Mouse (Mus musculus): ENCODE measurements around the gene Gata1.
"Not testable (repeated sequence)": the region's sequence is repeated elsewhere in the genome, so short reads cannot be mapped to it uniquely, and the experiment has no call there.

Gata1 gene

DNA sequence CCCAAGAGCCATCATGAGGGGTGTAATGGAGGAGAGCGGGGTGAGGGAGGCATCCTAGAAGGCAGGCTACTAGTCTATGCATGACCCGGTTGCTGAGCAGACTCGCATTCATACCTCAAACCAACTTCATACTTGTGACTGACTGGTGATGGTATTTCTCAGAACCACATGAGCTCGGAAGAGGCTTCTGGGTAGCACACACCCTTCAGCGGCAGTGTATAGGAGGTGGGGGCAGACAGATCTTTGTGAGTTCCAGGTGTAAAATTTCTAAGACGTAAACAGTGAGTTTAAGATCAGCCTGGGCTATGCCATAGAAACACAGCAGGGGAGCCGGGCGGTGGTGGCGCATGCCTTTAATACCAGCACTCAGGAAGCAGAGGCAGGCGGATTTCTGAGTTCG is at the start of gene Gata1:
Gene Gata1, minus strand, starts transcription at position 180 of the 400 bp plus-strand sequence.
- no peak for DNase-seq (ENCODE audit: low spot score)

DNA sequence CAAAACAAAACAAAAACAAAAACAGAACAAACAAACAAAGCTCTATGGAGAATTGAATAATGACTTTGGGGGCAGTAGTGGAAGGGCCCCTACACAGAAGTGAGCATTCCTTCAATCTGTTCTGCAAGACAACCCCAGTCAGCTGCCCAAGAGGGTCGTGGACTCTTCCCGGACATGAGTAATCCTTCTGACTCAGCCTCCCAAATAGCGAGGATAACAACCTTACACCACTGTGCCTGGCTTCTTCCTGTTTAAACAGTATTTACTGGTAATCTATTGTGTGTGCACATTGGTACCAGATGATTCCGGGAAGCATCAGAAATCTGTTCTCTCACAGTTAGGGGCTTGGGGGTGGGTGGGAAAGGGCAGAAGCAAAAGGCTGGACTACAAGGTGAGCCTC is 48.9 kb upstream of the Gata1 start:
- DNase-seq (ENCODE audit: low spot score) = no peak

DNA sequence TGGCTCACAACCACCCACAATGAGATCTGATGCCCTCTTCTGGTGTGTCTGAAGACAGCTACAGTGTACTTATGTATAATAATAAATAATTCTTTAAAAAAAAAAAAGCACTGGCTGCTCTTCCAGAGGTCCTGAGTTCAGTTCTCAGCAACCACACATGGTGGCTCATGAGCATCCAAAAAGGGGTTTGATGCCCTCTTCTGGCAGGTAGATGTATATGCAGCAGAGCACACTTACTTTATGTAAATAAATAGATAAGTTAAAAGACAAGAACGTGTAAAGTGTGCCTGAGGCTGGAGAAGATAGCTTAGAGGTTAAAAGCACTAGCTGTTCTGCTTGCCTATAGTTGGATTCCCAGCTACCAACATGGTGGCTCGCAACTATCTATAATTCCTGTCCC is 46.9 kb upstream of the Gata1 start:
- no peak for DNase-seq (ENCODE audit: low spot score)

DNA sequence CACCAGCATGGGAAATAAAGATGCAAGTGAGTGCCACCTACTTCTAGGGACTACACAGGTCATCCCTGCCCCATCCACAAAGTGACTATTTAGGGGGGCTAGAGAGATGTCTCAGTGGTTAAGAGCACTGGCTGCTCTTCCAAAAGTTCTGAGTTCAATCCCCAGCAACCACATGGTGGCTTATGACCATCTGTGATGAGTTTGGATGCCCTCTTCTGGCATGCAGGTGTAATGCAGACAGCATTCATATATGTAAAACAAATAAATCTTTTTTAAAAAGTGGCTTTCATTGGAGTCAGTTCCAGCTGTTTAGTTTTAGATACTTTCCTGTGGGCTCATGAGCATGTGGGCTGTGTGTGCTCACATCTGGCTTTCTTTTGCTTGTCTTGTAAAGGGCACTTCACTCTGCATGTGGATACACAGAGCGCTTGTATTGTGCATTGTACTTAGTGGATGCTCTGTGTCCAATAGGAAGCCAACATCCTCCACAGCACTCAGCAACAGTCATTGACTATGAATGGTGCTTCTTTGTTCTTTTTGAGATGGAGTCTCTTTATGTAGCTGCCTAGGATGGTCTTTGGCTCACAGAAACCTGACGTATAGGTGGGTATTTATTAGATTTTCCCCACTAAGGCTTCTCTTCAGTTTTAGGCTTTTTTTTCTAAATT is 42.4 kb upstream of the Gata1 start:
- no peak for DNase-seq (ENCODE audit: low spot score)

DNA sequence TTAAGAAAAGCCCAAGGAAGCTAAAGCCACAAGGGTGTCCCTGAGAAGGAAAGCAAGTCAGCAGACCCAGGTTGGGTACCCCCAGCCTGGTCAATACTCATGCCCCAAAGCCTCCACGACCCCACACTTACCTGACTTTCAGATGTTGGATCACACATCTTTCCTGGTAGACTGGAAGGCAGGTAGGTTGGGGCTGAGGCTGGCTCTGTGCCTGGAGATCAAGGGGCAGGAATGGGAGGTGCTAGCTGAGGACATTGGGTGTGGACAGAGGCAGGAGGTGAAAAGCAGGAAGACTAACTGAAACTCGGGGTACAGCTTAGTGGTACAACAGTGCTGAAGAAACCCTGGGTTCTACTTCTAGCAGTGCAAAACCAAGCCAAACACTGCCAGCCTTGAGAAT is 40.4 kb upstream of the Gata1 start, which contains the start of gene Glod5:
Gene Glod5, minus strand, starts transcription at position 207 of the 400 bp plus-strand sequence.
- no peak for DNase-seq (ENCODE audit: low spot score)

DNA sequence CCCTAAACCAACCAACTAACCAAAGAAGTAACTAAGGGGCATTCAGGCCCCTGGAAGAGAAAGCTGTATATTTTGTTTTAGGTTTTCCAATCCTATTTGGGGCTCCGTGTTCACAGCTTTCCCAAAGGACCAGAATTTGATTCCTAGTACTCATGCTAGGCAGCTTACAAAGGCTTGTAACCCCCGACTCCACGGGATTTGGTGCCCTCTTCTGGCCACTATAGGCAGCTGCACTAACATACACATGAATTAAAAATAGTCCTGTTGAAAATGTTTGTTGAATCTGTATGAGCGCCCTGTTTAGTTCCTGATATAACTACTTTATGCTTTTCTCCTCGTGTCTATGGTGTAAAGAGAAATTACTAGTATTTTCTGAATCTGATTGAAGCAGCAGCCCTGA is 39.3 kb upstream of the Gata1 start:
- DNase-seq (ENCODE audit: low spot score) = peak; percentile 12

DNA sequence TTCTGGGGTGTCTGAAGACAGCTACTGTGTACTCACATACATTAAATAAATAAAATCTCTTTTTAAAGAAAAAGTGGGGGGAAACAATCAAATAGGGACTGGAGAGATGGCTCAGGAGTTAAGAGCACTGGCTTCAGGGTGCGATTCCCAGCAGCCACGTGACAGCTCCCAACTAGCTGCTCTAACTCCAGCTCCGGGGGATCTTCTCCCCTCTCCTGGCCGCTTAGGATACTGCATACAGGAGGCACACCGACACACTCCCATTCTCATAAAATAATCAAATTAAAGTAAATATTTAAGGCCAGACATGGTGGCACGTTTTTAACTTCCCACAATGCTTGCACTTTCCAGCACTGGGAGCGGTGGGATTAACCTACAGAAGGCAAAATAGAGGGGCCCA is 37.8 kb upstream of the Gata1 start:
- peak; percentile 4 for DNase-seq (ENCODE audit: low spot score)

DNA sequence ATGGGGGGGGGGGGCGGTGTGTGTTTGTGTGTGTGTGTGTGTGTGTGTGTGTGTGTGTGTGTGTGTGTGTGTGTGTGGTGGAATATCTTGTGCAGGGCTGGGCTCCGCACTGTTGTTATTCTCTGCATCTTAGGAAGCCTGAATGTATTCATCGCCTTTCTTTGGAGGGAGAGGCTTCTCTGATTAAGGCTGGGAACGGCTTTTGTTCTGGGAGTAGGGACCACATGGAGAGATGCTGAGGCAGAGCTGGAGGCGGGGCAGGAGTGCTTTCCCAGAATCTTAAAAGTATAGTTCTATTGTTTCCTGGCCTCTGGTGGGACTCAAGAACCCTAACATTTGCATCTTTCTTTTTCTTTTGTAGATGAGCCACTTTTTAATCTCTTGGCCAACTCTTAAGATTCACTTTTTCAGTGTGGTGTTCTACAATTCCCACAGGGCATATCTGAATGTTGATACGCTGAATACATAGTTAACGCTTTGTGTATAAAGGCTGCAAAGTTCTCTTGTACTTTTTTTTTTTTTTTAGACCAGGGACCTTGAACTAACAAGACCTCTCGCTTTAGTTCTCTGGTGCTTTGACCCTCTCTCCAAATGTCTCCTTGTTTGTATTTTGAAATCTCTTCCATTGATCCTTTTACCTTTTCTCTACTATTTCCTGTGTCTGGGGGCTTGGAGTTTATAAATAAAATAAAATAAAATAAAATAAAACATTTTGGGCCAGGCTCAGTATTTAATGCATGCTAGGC is 35.9 kb upstream of the Gata1 start:
- DNase-seq (ENCODE audit: low spot score) = no peak

DNA sequence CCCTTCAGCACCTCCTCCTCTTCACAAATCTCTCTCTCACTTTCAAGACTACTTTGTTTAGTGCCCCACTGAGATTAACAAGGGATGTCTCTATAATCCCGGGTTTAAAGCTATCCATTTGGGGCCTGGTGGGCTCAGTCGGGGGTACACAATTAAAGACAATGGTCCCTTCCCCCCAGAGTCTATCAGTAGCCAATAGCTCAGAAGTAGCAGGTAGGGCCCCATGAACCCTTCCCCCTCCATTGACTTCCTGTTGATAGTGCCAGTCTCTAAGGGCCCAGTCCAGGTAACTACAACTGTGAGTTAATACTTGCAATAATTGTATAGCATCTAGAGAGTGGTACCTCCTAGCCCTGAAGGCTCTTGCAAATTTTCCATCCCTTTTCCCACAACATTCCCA is 35.3 kb upstream of the Gata1 start:
- DNase-seq (ENCODE audit: low spot score) = no peak

DNA sequence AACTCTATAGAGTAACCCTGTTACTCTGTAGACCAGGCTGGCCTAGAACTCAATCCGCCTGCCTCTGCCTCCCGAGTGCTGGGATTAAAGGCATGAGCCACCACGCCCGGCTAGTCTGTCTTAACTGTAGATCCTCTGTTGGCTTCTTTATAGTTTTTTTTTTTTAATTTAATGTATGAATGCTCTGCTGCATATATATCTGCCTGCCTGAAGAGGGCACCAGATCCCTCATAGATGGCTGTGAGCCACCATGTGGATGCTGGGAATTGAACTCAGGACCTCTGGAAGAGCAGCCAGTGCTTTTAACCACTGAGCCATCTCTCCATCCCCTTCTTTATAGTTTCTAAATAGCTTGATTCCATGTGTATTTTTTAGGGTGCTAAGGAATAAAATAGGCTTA is 31.5 kb upstream of the Gata1 start:
- DNase-seq (ENCODE audit: low spot score) = not testable (repeated sequence)

DNA sequence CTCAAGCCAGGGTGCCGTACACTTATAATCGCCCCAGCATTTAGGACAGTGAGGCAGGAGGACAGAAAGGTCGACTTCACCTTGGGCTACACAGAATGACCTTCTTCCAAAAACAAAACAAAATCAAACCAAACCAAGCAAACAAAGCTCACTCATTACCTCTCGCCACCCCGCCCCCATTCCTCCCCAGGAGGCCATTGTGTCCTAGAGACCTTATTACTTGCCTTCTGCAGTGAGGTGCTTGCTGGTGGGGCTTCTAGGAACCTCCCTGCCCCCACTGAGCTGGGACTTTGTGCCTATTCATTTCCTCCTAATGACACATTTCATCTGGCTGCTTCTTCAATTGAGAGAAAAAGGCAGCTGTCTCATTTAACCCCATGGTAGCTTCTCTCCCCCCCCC is 30.7 kb upstream of the Gata1 start:
- DNase-seq (ENCODE audit: low spot score) = no peak

DNA sequence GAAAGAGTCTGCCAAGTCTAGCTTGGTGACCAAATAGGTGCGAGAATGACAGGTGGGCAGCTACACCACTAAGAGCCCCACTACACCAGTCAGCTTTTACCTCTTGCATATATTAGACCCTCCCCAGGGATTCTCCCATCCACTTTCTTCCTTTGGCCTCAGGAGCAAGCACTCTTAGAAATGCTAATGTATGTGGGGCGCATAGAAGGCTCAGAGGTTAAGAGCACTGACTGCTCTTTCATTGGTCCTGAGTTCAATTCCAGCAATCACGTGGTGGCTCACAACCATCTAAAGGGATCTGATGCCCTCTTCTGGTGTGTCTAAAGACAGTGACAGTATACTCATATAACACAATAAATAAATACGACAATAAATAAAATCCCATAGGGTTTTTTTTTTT is 25.1 kb upstream of the Gata1 start:
- DNase-seq (ENCODE audit: low spot score) = no peak

DNA sequence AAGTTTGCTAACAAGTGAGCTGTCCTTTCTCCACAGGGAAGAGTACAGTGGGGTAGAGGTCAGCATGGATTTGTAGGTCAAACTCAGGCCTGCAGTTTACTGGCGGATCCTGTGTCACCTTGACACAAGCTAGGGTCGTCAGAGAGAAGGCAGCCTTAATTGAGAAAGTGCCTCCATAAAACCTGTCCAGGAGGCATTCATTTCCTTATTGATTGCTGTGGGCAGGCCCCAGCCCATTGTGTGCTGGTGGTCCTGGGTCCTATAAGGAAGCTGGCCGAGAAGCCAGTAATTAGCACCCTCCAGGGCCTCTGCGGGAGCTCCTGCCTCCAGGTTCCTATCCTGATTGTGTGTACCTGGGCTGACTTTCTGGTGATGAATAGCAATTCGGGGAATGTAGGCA is 24.1 kb upstream of the Gata1 start:
- DNase-seq (ENCODE audit: low spot score) = no peak

DNA sequence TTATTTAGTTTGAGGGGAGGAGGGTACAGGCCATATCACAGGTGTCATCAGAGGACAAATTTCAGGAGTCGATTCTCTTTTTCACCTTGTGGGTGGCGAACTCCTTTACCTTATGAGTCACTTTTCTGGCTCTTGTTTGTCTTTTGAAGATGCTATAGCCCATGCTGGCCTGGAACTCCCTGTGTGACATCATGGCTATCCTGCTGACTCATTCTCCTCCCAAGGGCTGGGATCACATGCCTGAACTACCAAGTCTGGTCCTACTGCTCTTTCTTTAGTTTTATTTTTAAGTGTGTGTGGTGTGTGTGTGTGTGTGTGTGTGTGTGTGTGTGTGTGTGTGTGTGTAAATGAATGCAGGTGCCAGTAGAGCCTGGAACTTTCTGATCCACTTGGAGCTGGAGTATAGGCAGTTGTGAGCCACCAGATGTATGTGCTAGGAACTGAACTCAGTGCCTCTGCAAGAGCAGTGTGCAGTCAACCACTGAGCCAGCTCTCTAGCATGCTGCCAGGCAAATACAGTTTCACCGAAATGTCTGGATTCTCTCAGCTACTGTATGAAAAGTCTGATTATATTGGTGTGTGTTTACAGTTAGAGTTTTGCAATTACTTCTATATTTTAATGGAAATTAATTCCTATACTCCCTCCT is 22.8 kb upstream of the Gata1 start:
- DNase-seq (ENCODE audit: low spot score) = no peak

DNA sequence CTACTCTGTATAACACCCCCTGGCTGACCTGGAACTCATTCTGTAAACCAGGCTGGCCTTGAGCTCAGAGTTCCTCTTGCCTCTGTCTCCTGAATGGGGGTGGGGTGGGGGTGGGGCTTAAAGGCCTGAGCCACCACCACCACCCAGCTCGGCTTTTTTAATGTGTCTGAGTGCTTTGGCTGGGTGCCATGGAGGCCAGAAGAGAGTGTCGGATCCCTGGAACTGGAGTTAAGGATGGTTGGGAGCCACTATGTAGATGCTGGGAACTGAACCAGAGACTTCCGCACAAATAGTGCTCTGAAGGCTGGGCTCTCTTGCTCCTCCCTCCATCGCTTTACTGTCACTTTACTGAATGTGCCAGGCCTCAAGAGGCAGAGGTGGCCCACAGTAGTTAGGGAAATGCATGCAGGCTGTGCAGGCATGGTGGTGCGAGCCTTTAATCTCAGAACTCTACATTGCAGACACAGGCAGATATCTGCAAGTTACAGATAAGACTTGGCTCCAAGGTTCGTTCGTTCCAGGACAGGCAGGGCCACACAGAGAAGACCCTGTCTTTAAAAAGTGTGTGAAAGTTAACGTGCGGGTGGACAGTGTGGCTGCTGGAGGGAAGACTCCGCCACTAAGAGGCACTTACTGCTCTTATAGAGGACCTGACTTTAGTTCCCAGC is 15.3 kb upstream of the Gata1 start:
- no peak for DNase-seq (ENCODE audit: low spot score)

DNA sequence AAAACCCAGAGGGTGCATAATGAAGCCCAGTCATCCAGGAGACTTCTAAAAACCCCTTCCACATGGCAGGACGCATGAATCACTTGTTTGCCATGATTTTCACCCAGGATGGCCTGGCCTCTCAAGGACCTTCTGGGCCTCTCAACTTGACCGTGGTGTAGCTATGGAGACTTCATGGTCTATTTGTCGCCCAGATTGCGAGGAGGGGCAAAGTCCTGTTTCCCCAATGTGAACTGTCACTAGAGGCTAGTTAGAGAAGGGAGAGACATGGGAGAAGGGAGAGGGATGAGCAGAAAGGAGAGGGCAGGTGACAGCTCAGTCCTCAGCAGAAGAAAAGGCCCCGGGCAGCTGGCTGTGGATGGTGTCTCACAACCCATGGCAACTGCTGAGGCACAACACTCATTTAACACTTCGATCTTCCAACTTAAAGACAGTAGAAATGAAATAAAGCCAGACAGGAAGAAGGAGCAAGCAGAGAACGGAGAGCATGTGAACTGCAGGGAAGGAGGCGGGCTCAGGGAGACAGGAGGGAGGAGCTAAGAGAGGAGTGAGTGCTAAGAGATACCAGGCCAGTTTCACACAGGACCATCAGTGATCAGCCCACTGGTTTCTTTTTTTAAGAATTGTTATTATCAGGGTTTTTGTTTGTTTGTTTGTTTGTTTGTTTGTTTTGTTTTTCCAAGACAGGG is 14.7 kb upstream of the Gata1 start:
- no peak for DNase-seq (ENCODE audit: low spot score)

DNA sequence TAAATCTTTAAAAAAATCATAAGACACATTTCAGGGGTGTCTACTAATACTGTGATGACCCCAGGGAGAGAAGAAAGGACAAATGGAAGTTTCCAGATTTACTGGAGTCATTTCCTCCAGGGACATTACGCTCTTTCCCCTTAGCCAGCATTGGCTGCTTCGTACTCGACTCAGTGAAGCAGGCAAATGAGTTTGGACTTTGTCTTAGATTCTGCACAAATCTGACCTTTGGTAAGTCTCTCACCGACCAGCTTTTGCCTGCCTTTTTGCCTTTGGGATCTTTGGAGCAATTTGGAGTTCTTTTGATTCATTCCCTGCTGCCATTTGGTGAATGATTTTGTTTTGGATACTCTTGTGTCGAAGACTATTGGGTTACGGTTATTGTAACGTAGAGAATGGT is 3.5 kb upstream of the Gata1 start:
- DNase-seq (ENCODE audit: low spot score) = no peak

DNA sequence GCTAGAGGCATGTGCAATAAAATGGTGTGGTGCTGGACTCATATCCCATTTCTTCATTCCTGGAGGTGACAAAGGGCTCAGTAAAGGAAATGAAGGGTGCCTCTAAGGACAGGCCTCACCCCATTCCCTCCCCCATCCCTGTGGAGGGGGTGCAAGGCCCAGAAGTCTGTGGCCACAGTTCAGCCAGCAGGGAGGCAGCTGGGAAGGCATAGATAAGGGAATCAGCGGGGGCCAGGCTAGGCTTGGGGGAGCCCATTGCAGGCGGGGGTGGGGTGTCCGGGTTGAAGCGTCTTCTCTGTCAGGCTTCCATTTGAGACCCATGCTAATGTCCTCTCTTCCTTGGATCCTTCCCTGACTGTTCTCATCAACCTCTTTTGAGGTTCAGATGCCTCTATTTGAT is 6.6 kb downstream of the Gata1 start:
- DNase-seq (ENCODE audit: low spot score) = no peak

DNA sequence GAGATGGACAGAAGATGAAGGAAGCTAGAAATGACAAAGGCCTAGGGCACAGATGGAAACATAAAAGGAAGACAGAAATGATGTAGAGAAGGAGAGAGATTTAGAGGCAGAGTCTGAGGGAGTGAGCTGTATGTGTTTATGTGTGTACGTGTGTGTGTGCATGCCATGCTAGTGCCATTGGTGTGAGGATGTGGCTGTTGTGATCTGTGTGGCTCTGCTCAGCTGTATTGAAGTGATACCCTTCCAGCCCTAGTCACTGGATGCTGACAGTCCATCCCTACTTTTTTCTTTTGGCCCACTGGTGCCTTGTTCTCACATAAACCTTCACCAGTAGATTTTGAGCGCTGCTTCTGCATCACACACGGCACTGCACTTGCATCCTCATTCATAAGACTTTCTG is 9.0 kb downstream of the Gata1 start:
- no peak for DNase-seq (ENCODE audit: low spot score)

DNA sequence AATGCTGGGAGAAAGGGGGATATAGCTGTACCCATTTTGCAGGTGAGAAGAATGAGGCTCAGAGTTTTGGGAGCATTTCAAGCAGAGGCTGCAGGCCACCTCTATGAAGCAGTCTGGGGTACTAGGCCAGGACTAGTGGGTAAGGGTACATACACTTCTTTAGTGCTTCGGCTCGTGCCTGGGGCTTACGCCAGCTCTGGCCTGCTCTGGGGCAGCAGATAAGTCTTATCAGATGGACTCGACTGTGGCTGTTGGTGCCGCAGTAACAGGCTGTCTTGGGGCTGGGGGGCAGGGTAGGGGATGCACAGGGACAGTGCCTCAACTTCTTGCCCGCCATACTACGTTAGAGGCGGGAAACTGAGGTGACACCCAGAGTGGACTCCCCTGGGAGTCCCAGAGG is 9.6 kb downstream of the Gata1 start:
- DNase-seq (ENCODE audit: low spot score) = no peak

DNA sequence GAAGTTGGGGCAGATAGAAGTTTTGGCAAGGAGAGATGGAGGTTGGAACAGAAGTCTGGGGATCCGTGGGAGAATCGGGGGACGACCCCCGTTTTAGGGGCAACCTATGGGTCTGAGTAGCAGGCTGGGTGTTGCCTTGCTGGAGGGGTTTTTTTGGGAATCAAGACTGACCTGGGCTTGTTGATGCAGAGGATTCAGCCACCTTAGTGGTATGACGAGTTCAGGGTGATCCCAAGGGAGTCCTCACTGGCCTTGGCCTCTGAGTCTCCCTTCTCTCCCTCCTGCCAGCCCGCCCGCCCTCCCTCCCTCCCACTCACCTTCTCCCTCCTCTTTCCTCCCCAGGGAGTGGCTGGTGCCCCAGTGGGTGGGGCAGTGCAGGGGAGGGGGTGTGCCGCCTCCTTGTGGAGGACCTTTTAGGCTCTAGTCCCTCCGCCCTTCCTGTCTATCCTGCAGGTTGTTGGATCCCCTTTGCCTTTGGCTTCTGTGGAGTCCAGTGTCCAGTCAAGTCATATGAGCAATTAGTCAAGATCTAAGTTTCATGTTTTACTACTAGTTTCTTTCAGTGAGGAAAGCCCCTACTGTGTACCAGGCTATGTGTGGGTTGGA is 10.2 kb downstream of the Gata1 start:
- DNase-seq (ENCODE audit: low spot score) = no peak

DNA sequence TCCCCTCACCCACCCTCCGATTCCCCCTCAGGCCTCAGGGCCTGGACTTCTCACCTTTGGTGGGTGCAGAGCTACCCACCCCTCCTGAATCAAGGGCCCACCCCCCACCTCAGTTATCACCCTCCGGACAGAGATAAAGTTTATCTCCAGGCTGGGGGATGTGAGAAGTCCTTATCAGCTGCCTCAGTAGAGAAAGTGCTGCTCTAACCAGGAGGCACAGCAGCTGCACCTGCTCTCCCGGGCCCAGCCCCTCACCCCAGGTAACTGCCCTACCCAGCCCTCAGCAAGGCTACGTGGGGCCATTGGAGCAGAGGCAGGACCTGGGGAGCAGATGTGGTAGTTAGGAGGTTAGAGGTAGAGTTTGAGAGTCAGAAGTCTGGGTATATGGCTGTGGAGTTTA is 11.7 kb downstream of the Gata1 start:
- no peak for DNase-seq (ENCODE audit: low spot score)
